Mouse (Mus musculus): Measurements from ENCODE around the gene Tent4b. TPM values are rescaled to one million over a fixed set of nuclear protein-coding genes. Genes with fewer than 3 reads are reported as not detected.
A peak's percentile ranks its signal among the peaks of the same experiment; 100 is the strongest.

Tent4b gene
- polyA plus RNA-seq (2021) = 25.1 TPM

DNA sequence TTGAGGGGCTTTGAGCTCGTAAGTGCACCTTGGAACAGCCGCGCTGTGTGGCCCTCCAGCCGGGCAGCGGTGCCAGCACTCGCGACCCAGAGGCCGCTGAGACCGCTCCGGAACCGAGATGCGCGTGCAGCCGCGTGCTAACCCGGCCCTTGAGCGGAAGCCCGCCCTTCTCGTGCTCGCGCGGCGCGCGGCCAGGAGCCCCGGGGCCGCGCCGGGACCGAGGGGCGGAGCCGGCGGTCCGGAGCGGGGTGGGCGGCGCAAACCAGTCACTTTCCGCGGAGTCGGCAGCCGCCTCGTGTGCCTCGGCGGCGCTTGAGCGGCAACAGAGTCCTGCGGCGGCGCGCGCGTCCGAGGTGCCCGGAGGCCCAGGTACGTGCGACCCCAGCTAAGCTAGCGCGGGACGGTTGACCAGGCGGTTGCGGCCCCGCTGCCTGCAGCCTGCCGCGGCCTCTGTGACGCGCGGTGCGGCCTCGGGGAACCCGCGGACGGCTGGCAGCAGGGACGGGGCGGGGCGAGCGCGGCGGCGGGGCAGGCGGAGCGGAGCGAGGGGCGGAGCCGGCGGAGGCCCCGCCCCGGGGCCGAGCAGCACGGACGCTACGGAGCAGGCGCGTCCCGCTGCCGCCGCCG is at the start of gene Tent4b:
TSS of gene Tent4b (plus strand) at position 269 of the 627 bp plus-strand sequence.
- ChIA-PET POLR2A (interaction anchor here (1.3 kb wide), 1 partner anchor 54 kb away, joined by 3 read pairs; no protein-coding TSS in a partner anchor), CTCF (interaction anchor here (1.4 kb wide), 1 partner anchor 37 kb away, joined by 4 read pairs; no protein-coding TSS in a partner anchor)
- DNase-seq (ENCODE audit: low read depth, low spot score) (peak; percentile 35), ATAC-seq (peak; percentile 89)
- TF ChIP-seq CTCF (IDR thresholded peaks at IDR 0.05) = no peak
- H3K27me3 ChIP-seq = peaks cover 7% of the 10 kb centered on the region
- in situ Hi-C loops (cut with MboI; ENCODE audit: low pct_unique_long_range_greater_than_20kb) = no loop called here

DNA sequence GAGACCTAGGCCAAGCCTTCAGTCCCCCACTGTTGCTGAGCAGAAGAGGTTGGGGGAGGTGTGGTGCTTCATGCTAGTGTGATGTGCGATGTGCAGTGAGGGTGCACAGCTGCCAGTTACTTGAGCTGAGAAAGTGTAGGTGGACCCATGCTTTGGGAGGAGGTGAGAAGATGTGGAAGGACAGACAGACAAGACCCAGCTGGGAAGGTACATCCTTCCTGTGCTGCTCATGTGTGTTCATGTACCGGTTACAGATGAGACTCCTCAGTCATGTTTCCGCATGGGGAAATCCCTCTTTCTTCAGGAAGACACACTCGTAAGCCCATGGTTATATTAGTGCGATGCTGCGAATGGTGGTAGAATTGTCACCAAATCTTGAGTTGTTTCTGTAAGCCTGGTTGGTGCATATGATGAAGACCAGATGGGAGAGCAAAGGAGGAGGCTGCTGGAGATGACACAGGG is 48.1 kb upstream of the Tent4b start:
- POLR2A ChIA-PET = no interaction called here
- no peak for ATAC-seq

DNA sequence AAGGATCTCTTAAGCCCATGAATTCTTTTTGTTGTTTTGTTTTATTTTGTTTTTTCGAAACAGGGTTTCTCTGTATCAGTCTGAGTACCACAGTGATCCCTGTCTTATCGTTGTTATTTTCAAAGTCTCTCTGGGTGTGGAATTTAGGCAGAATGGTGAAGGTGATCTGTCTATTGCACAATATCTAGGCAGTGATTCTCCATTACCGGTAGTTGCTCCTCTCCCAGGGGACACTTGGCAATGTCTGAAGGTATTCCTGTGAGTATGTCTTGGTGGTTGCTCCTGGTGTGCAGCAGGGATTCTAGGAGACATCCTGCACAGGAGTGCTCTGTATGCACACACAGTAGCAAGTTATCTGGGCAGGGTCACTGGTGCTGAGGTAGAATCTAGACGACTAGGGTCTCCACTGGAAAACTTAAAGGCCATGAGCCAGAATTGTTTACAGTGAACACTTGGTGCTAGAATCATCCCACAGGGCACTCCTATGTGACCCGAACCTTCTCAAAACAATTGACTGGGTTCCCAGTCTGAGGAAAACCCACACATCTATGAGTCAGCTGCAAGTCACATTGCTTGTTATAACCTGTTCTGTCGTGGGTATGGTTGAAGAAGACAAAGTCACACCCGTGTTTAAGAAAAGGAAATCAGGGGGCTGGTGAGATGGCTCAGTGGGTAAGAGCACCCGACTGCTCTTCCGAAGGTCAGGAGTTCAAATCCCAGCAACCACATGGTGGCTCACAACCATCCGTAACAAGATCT is 38.6 kb upstream of the Tent4b start:
- H3K27me3 ChIP-seq = no peaks in the 10 kb centered on the region
- in situ Hi-C loops (cut with MboI; ENCODE audit: low pct_unique_long_range_greater_than_20kb) = no loop called here
- no peak for ATAC-seq
- DNase-seq (ENCODE audit: low read depth, low spot score) = no peak
- ChIA-PET CTCF (interaction anchor here (1.0 to 2.7 kb wide), 3 partner anchors 11 to 40 kb away, joined by 3 to 20 read pairs (median 8); no protein-coding TSS in a partner anchor), POLR2A (interaction anchor here (0.9 kb wide), 1 partner anchor 43 kb away, joined by 3 read pairs; no protein-coding TSS in a partner anchor)
- TF ChIP-seq CTCF (IDR thresholded peaks at IDR 0.05) = no peak

More for the DNA sequence above, 48.1 kb upstream of the Tent4b start:
- no peak for DNase-seq (ENCODE audit: low read depth, low spot score)
- TF ChIP-seq CTCF (IDR thresholded peaks at IDR 0.05) = no peak
- in situ Hi-C loops (cut with MboI; ENCODE audit: low pct_unique_long_range_greater_than_20kb) = no loop called here
- no peaks in the 10 kb centered on the region for H3K27me3 ChIP-seq
- CTCF ChIA-PET = interaction anchor here (1.0 to 4.2 kb wide), 3 partner anchors 11 to 22 kb away, joined by 3 to 17 read pairs (median 3); no protein-coding TSS in a partner anchor

DNA sequence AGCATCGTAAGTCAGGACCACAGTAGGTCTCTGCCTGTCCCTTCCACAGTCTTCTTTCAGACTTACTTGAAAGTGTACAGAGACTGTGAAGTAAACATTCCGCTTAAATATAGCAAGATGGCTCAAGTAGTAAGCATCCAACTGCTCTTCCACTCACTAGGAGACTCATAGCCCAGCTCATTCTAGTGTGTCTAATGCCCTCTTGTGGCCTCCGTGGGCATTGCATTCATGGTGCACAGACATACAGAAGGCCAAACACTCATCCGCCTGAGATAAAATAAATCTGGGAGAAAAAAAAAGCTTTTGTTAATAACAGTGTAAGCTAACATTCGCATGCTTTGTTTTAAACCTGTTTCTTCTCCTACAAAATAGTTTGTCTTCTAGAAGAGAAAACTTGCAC is 37.6 kb upstream of the Tent4b start:
- POLR2A ChIA-PET = interaction anchor here (0.9 kb wide), 1 partner anchor 44 kb away, joined by 3 read pairs; no protein-coding TSS in a partner anchor
- no peaks in the 10 kb centered on the region for H3K27me3 ChIP-seq
- ATAC-seq (peak; percentile 73), DNase-seq (ENCODE audit: low read depth, low spot score) (no peak)
- CTCF ChIA-PET = interaction anchor here (0.8 to 2.7 kb wide), 14 partner anchors 9 to 90 kb away, joined by 3 to 20 read pairs (median 4); no protein-coding TSS in a partner anchor
- in situ Hi-C loops (cut with MboI; ENCODE audit: low pct_unique_long_range_greater_than_20kb) = no loop called here
- peak; percentile 84 for TF ChIP-seq CTCF (IDR thresholded peaks at IDR 0.05)

DNA sequence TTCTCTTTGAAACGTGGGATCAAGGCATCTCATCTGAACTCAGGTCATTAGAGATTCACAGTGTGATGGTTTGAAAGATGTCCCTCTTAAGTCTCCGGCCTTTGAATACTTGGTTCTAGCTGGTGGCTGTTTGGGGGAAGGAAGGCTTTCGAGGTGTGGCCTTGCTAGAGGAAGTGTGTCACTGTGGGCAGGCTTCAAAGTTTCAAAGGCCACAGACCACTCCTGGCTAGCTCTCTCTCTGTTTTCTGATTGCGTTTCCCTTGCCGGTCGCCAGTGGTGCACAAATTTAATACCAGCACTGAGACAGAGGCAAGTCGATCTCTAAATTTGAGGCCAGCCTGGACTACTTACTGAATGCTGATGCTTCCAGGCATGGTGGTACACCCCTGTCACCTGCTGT is 23.7 kb upstream of the Tent4b start:
- TF ChIP-seq CTCF (IDR thresholded peaks at IDR 0.05) = no peak
- DNase-seq (ENCODE audit: low read depth, low spot score) (no peak), ATAC-seq (no peak)
- in situ Hi-C loops (cut with MboI; ENCODE audit: low pct_unique_long_range_greater_than_20kb) = no loop called here
- H3K27me3 ChIP-seq = no peaks in the 10 kb centered on the region
- POLR2A ChIA-PET = no interaction called here
- CTCF ChIA-PET = interaction anchor here (1.4 kb wide), 1 partner anchor 13 kb away, joined by 4 read pairs; no protein-coding TSS in a partner anchor

DNA sequence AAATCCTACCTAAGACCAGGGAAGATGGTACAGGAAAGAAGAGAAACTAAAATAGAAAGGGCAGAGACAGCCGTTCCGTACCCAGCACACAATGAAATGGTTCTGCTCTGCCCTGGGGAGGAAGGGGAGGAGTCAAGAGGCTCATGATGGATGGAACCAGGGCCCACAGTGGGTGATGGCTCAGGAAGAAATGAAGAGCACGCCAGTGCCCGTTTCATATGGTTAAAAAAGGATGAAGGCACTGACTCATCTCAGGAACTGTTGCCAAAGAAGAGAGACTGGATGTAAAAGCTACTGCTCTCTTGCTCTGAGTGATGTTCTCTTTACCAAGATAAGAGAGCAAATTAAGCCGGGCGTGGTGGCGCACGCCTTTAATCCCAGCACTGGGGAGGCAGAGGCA is 21.7 kb upstream of the Tent4b start:
- POLR2A ChIA-PET = no interaction called here
- ATAC-seq (no peak), DNase-seq (ENCODE audit: low read depth, low spot score) (no peak)
- in situ Hi-C loops (cut with MboI; ENCODE audit: low pct_unique_long_range_greater_than_20kb) = no loop called here
- no peak for TF ChIP-seq CTCF (IDR thresholded peaks at IDR 0.05)
- CTCF ChIA-PET = interaction anchor here (0.6 kb wide), 1 partner anchor 155 kb away, joined by 3 read pairs; no protein-coding TSS in a partner anchor
- H3K27me3 ChIP-seq = no peaks in the 10 kb centered on the region

DNA sequence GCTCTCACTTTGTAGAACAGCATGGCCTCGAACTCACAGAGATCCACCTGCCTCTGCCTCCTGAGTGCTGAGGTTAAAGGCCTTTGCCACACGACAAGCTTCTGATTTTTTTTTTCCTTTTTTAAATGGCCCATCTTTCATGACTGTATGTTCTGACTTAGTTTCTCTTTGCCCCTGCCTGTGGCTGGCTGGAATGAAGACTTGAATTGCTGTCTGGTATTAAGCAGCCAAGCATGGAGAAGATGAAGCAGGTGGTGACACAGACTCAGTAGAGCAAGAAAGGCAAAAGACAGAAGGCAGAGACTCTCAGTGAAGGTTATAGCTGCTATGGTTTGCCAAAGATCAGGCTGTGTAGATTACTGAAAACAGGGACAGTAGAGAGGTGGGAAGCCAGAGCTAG is 15.9 kb upstream of the Tent4b start:
- TF ChIP-seq CTCF (IDR thresholded peaks at IDR 0.05) = no peak
- ChIA-PET CTCF (no interaction called here), POLR2A (no interaction called here)
- no peaks in the 10 kb centered on the region for H3K27me3 ChIP-seq
- no peak for DNase-seq (ENCODE audit: low read depth, low spot score)
- in situ Hi-C loops (cut with MboI; ENCODE audit: low pct_unique_long_range_greater_than_20kb) = no loop called here
- no peak for ATAC-seq

DNA sequence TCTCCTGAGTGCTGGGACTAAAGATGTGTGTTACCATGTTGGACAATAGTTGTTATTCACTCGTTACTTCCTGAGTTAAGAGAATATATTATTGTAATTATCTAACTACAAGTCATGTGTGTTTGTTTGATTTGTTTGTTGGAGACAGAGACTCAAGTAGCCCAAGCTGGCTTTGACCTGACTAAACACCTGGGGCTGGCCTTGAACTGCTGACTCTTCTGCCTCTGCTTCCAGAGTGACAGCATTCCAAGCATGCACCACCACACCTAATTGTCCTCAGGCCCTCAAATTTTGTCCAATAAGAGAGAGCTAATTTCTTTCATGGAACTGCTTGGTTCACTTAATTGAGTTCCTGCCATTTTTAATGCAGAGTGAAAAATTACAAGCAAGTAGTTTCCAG is 14.1 kb upstream of the Tent4b start:
- ATAC-seq = no peak
- ChIA-PET CTCF (no interaction called here), POLR2A (no interaction called here)
- H3K27me3 ChIP-seq = no peaks in the 10 kb centered on the region
- DNase-seq (ENCODE audit: low read depth, low spot score) = no peak
- in situ Hi-C loops (cut with MboI; ENCODE audit: low pct_unique_long_range_greater_than_20kb) = no loop called here
- TF ChIP-seq CTCF (IDR thresholded peaks at IDR 0.05) = no peak

DNA sequence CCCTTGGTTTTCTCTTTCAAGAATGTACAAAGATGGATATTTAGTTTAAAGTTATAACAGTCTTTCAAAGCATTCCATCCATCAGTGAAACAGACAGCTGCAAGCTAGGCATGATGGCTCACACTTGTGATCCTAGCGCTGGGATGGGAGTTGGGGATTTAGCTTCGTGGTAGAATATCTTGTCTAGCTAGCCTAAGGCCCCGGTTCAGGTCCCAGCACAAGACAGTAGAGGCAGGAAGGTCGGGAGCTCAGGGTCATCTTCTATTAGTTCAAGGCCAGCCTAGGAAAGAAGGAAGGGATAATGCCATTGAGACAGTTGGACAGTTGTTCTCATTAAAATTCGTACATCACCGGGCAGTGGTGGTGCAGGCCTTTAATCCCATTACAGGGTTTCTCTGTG is 13.3 kb upstream of the Tent4b start:
- POLR2A ChIA-PET = no interaction called here
- CTCF ChIA-PET = no interaction called here
- no peak for DNase-seq (ENCODE audit: low read depth, low spot score)
- no peaks in the 10 kb centered on the region for H3K27me3 ChIP-seq
- no peak for ATAC-seq
- TF ChIP-seq CTCF (IDR thresholded peaks at IDR 0.05) = no peak
- in situ Hi-C loops (cut with MboI; ENCODE audit: low pct_unique_long_range_greater_than_20kb) = no loop called here

DNA sequence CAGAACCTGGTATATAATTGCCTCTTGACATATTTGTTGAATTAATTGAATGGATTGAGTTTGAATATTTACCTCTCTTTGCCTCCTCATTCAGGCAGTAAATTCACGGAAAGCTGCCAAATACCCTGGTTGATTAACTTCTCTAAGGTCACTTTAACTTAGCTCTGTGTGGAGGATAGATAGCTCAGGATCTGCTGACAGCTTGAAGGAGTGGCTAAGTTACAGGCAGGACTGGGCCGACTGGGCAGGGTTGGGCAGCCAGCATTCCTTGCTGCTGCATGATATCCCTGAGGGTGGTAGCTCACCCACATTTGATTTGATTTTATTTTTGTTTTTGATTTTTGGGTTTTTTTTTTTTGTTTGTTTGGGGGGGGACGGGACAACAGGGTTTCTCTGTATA is 1.7 kb upstream of the Tent4b start:
- H3K27me3 ChIP-seq = peaks cover 12% of the 10 kb centered on the region
- no peak for ATAC-seq
- no peak for TF ChIP-seq CTCF (IDR thresholded peaks at IDR 0.05)
- in situ Hi-C loops (cut with MboI; ENCODE audit: low pct_unique_long_range_greater_than_20kb) = no loop called here
- ChIA-PET POLR2A (interaction anchor here (0.7 kb wide), 1 partner anchor 93 kb away, joined by 3 read pairs; no protein-coding TSS in a partner anchor), CTCF (interaction anchor here (1.4 kb wide), 2 partner anchors 17 to 35 kb away, joined by 3 to 4 read pairs; no protein-coding TSS in a partner anchor)
- no peak for DNase-seq (ENCODE audit: low read depth, low spot score)
